Mouse (Mus musculus) liver, adult 2 months (tissue): ENCODE results near the gene Fto. TPM values are rescaled to one million over a fixed set of nuclear protein-coding genes. Genes with fewer than 3 reads are reported as not detected.

ENCODE experiments used
- DNase-seq: peaks from one replicate; pipeline ENCODE4 v3.0.0-alpha.2; 2011; ENCODE audit warnings: low read depth, low spot score; ENCODE audit errors: extremely low read depth
- H3K27ac ChIP-seq: fragments of 200-500 bp; replicated peaks from 2 replicates; pipeline ENCODE4 v1.5.1; 2012; ENCODE audit warnings: low read depth, mild to moderate bottlenecking, control low read depth, inconsistent platforms, low read length; ENCODE audit not compliant: insufficient read depth
- H3K27me3 ChIP-seq: fragments of 200-500 bp; 2 replicates; pipeline ENCODE4 v1.6.1; 2012; ENCODE audit warnings: mild to moderate bottlenecking, moderate library complexity, low read length, inconsistent platforms; ENCODE audit not compliant: control insufficient read depth, insufficient read depth
- H3K36me3 ChIP-seq: fragments of 200-500 bp; 2 replicates; pipeline ENCODE4 v1.6.1; 2012; ENCODE audit warnings: low read length, inconsistent platforms; ENCODE audit not compliant: control insufficient read depth, insufficient read depth
- H3K4me1 ChIP-seq: fragments of 200-500 bp; 2 replicates; pipeline ENCODE4 v1.6.1; 2011; ENCODE audit warnings: low read length; ENCODE audit not compliant: control insufficient read depth, insufficient read depth
- H3K4me3 ChIP-seq: fragments of 200-500 bp; 2 replicates; pipeline ENCODE4 v1.5.1; 2011; ENCODE audit warnings: low read depth, mild to moderate bottlenecking, control low read depth, low read length, moderate library complexity; ENCODE audit not compliant: insufficient read depth
- H3K79me2 ChIP-seq: fragments of 200-500 bp; 2 replicates; pipeline ENCODE4 v1.6.1; 2012; ENCODE audit warnings: inconsistent platforms, mild to moderate bottlenecking, low read length, moderate library complexity; ENCODE audit not compliant: control insufficient read depth, insufficient read depth
- H3K9ac ChIP-seq: fragments of 200-500 bp; 2 replicates; pipeline ENCODE4 v1.6.1; 2012; ENCODE audit warnings: low read depth, mild to moderate bottlenecking, control low read depth, inconsistent platforms, low read length
- CTCF ChIP-seq: fragments of 200-500 bp; IDR thresholded peaks from 2 replicates; pipeline ENCODE4 v1.5.1; 2011; ENCODE audit warnings: low read depth, low read length, control low read depth
- POLR2A ChIP-seq: fragments of 200-500 bp; IDR thresholded peaks from 2 replicates; pipeline ENCODE4 v1.6.1; 2011; ENCODE audit warnings: low read length, control low read depth; ENCODE audit not compliant: insufficient read depth; ENCODE audit errors: extremely low read depth
- WGBS: fragments of 180-500 bp; shearing (Covaris S2); methylation state at CpG from one replicate; pipeline ENCODE4 v1.1.7; 2018; 5-methylcytosine and 5-hydroxymethylcytosine counted together
- polyA plus RNA-seq: library from polyadenylated mRNA; depleted of rRNA; stranded (reverse); fragments of >200 nt; gene quantifications from 2 replicates; pipeline ENCODE4 v1.2.3, GENCODE M21; 2012
- total RNA-seq: library from RNA; depleted of rRNA; stranded (reverse); fragments of >200 nt; gene quantifications from 2 replicates; pipeline ENCODE4 v1.2.3, GENCODE M21; 2014

Fto gene
- total and polyA plus RNA-seq, 2 experiments, result 14.1 to 15.6 TPM

- Histone ChIP-seq H3K4me1 (peaks cover 3% of the 10 kb centered on the region; the same call in 1 of the 2 replicates), H3K9ac (no peak overlapping the region), H3K4me3 (no peak overlapping the region), H3K36me3 (no peaks in the 10 kb centered on the region), H3K79me2 (peaks cover 3% of the 10 kb centered on the region; the same call in 1 of the 2 replicates), H3K27me3 (no peaks in the 10 kb centered on the region), H3K27ac (no peak overlapping the region)
- WGBS, result 88% methylated on average over 5 of the region's 5 CpGs
- no peak for DNase-seq
- TF ChIP-seq POLR2A, result no peak
- no peak for TF ChIP-seq CTCF
Observed at GRCm38 (mm10) chr8:91553387-91553786, 240.1 kb downstream of the Fto start.

GRCm38 (mm10) chr8:91557041-91557587, 243.8 kb downstream of the Fto start:
- Histone ChIP-seq H3K27me3 (no peaks in the 10 kb centered on the region), H3K27ac (no peak overlapping the region), H3K36me3 (no peaks in the 10 kb centered on the region), H3K4me3 (no peak overlapping the region), H3K9ac (no peak overlapping the region), H3K4me1 (peaks cover 4% of the 10 kb centered on the region), H3K79me2 (peaks cover 3% of the 10 kb centered on the region; the same call in 1 of the 2 replicates)
- no peak for TF ChIP-seq POLR2A
- TF ChIP-seq CTCF, result no peak
- 97% methylated on average over 5 of the region's 5 CpGs for WGBS
- no peak for DNase-seq

GRCm38 (mm10) chr8:91558408-91558807, 245.1 kb downstream of the Fto start:
- 54% methylated on average over 6 of the region's 6 CpGs for WGBS

GRCm38 (mm10) chr8:91560017-91560591, 246.8 kb downstream of the Fto start:
- H3K36me3 ChIP-seq, result no peaks in the 10 kb centered on the region
- H3K4me1 ChIP-seq, result peaks cover 10% of the 10 kb centered on the region
- TF ChIP-seq CTCF (no peak), POLR2A (no peak)
- 97% methylated on average over 6 of the region's 6 CpGs for WGBS
- H3K27me3 ChIP-seq, result no peaks in the 10 kb centered on the region
- no peak overlapping the region for H3K4me3 ChIP-seq
- H3K79me2 ChIP-seq, result no peaks in the 10 kb centered on the region
- DNase-seq, result no peak
- H3K9ac ChIP-seq, result no peak overlapping the region
- no peak overlapping the region for H3K27ac ChIP-seq

More at GRCm38 (mm10) chr8:91558408-91558807, 245.1 kb downstream of the Fto start:
- Histone ChIP-seq H3K9ac (no peak overlapping the region), H3K4me1 (peaks cover 10% of the 10 kb centered on the region), H3K27ac (no peak overlapping the region), H3K27me3 (no peaks in the 10 kb centered on the region), H3K79me2 (peaks cover 3% of the 10 kb centered on the region; the same call in 1 of the 2 replicates), H3K4me3 (no peak overlapping the region), H3K36me3 (no peaks in the 10 kb centered on the region)
- peak; percentile 64 for DNase-seq
- TF ChIP-seq CTCF (no peak), POLR2A (no peak)

- Histone ChIP-seq H3K4me1 (peaks cover 10% of the 10 kb centered on the region), H3K4me3 (no peak overlapping the region), H3K9ac (no peak overlapping the region), H3K36me3 (no peaks in the 10 kb centered on the region), H3K27ac (no peak overlapping the region), H3K27me3 (no peaks in the 10 kb centered on the region), H3K79me2 (no peaks in the 10 kb centered on the region)
- WGBS, result 45% methylated on average over 4 of the region's 4 CpGs
- no peak for TF ChIP-seq POLR2A
- TF ChIP-seq CTCF, result no peak
- DNase-seq, result peak; percentile 80
Observed at GRCm38 (mm10) chr8:91561241-91561640, 247.9 kb downstream of the Fto start.

GRCm38 (mm10) chr8:91562600-91562999, 249.3 kb downstream of the Fto start:
- TF ChIP-seq CTCF (no peak), POLR2A (no peak)
- 42% methylated on average over 7 of the region's 7 CpGs for WGBS
- no peaks in the 10 kb centered on the region for H3K27me3 ChIP-seq
- H3K9ac ChIP-seq, result no peak overlapping the region
- no peaks in the 10 kb centered on the region for H3K36me3 ChIP-seq
- H3K4me1 ChIP-seq, result peaks cover 10% of the 10 kb centered on the region
- no peak overlapping the region for H3K4me3 ChIP-seq
- DNase-seq, result peak; percentile 71
- H3K27ac ChIP-seq, result peak overlapping the region; percentile 46; the same call in 1 of the 2 replicates
- no peaks in the 10 kb centered on the region; the same call in 1 of the 2 replicates for H3K79me2 ChIP-seq
